Mouse (Mus musculus) cerebellum, adult (tissue): ENCODE measurements around the gene Mdga1.
A peak's percentile ranks its signal among the peaks of the same experiment; 100 is the strongest.

ENCODE experiments used
- ATAC-seq: cut with Nextera tagmentation; 2 replicates; pipeline ENCODE4 v1.9.2; 2017; ENCODE audit warnings: mild to moderate bottlenecking, moderate library complexity, mixed read lengths; ENCODE audit not compliant: insufficient number of reproducible peaks, low FRiP score, low TSS enrichment

Mdga1 gene

DNA sequence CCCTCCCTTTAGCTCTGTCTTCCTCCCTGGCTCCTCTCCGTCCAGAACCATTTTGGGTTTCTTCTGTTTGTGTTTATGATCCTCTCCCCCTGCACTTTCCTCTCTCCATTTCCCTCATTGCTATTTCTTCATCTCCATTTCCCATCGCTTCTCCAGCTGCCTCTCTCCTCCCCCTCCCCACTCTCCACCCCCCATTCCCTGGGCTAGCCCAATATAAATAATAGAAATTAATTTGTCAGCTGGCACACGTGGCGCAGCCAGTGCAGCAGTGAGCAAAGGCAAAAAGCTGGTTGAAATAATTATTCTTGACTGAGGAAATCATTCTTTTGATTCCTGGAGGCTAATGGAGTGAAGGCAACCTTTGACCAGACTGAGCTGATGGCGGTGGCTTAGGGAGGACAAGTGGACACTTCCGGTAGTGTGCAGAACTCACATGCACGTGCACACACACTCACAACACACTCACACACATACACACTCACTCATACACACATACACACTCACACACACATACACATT lies at the start of gene Mdga1:
Mdga1 (minus strand) TSS at position 51 of the 519 bp plus-strand sequence.
- ATAC-seq: no peak

DNA sequence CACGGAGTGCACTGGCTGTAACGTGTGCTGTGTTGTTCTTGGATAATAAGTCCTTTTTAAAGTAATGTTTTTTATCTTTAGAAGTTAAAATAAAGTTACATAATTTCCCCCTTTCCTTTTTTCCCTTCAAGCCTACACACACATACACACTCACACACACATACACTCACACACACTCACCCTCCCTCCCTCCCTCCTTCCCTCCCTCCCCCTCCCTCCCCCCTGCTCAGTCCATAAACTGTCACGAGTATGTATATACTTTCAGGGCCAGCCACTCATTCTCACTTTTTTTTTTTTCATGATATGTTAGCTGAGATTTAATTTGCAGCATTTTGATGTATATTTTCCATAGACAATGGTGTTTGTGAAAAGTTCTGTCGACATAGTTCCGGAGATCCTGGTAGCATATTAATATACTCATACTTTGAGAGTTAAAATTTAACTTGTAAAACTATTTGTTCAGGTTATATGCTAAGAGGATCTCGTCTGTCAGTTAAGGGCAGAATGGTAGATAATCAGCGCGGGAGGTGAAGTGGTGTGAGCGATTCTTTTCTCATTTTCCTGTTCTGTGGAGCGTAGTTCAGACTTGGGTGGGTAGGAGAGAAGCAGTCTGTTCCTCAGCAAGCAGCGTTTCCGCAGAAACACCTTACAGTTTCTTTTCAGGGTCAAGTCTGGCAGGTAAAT lies 49.2 kb upstream of the Mdga1 start:
- no peak for ATAC-seq

GRCm38 (mm10) chr17:30014660-30015059 lies 44.8 kb upstream of the Mdga1 start:
- no peak for ATAC-seq

GRCm38 (mm10) chr17:30008392-30008791 lies 38.5 kb upstream of the Mdga1 start:
- no peak for ATAC-seq

GRCm38 (mm10) chr17:30007883-30008282 lies 38.0 kb upstream of the Mdga1 start:
- no peak for ATAC-seq

GRCm38 (mm10) chr17:30006877-30007276 lies 37.0 kb upstream of the Mdga1 start:
- ATAC-seq: no peak

DNA sequence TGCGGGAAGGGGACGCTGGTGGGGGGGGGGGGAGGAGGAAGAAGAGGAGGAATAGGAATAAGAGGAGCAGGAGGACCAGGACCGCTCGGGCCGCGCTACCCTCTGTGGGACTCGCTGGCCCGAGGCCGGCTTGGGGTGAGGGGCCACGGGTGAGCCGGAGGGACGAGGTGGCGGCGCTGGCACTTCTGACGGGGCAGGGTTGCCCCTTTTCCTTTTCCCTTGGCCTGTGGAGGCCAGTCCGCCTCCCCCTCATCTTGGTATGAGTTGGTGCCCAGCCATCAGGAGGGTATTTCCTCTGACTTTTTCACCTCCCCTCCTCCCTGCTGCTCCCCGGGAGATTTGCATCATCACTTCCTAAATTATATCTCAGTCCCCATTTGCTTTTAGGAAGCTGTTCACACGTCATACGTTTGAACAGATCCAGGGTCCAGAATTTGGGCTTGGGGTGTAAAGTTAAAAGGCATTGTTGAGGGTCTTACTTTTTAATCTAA lies 35.6 kb upstream of the Mdga1 start:
- ATAC-seq: no peak

- ATAC-seq: peak; percentile 16; the same call in 1 of the 2 replicates
Observed at GRCm38 (mm10) chr17:30005103-30005443, 35.2 kb upstream of the Mdga1 start.

GRCm38 (mm10) chr17:30004203-30005102 lies 34.6 kb upstream of the Mdga1 start, which contains the start of gene Zfand3:
Gene Zfand3 (plus strand): TSS chr17:30004733.
- peak; percentile 91 for ATAC-seq

- ATAC-seq: no peak
Observed at GRCm38 (mm10) chr17:29998566-29999295, 28.8 kb upstream of the Mdga1 start.

GRCm38 (mm10) chr17:29997726-29998125 lies 27.8 kb upstream of the Mdga1 start:
- ATAC-seq: no peak

GRCm38 (mm10) chr17:29995986-29996385 lies 26.1 kb upstream of the Mdga1 start:
- ATAC-seq: no peak

DNA sequence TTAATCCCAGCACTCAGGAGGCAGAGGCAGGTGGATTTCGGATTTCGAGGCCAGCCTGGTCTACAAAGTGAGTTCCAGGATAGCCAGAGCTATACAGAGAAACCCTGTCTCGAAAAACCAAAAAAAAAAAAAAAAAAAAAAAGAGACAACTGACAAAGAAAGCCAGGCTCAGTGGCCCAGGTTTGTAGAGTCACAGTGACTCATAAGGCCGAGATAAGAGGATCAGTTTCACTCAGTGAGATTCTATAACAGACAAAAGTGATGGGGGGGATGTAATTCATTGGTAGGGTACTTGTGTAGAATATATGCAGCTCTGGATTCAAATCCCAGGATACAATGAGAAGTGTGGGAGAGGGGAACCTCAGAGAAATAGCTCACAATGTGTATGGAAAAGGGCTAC lies 24.6 kb upstream of the Mdga1 start:
- ATAC-seq: no peak

- ATAC-seq: no peak
Observed at GRCm38 (mm10) chr17:29994011-29994410, 24.1 kb upstream of the Mdga1 start.

DNA sequence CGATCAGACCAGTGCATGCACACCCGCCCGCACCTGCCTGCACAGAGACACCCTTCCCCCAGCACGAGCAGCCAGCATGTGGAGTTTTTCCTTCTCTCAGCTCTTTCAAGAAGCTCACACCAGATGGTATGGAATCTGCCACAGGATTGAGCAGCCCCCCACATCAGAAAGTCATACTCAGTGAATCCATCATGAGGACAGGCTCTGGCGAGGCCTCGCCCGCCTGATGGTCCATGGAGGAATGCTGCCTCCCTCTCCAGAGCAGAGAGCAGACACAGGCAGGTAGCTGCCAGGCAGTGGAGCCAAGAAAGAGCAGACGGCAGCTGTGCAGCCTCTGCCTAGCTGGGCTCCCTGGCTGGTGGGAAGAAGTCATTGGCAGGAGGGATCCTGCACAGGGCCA lies 23.6 kb upstream of the Mdga1 start:
- no peak for ATAC-seq

- ATAC-seq: no peak
Observed at GRCm38 (mm10) chr17:29990845-29991244, 21.0 kb upstream of the Mdga1 start.

- no peak for ATAC-seq
Observed at GRCm38 (mm10) chr17:29990136-29990535, 20.2 kb upstream of the Mdga1 start.

DNA sequence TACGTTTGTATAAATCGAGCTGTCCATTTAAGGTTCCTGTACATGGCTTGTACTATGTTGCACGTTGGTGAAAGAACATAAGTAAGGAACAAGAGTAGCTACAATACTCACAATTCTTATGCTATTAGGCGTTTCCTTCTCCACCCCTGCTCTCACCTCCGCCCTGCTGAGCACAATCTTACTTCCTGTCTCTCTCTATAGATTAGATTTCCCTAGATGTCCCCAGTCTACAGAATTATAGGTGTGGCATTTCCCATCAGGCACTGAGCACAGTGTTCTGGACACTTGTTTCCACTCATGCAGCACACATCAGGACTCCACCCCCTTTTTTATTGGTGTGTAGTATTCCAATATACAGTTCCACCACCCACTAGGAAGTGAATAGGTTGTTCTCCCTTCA lies 19.8 kb upstream of the Mdga1 start:
- no peak for ATAC-seq

DNA sequence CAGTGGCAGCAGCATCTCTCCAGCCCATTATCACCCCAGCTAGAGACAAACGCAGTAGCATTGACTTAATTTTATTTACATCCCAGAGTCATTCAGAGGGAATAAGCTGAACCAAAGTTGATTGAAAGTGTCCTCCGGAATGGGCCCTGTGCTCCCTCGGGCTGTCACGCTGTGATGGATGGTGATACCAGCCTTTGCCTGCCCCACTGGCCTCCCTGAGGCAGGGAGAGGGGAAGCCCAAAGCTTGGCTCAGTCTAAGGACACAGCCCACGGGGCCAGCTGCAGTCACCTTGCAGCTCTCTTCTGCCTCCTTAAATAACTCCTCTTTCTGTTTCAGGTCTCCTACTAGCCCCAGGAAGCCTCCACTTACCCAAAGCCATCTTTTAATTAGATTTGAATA lies 18.3 kb upstream of the Mdga1 start:
- no peak for ATAC-seq

DNA sequence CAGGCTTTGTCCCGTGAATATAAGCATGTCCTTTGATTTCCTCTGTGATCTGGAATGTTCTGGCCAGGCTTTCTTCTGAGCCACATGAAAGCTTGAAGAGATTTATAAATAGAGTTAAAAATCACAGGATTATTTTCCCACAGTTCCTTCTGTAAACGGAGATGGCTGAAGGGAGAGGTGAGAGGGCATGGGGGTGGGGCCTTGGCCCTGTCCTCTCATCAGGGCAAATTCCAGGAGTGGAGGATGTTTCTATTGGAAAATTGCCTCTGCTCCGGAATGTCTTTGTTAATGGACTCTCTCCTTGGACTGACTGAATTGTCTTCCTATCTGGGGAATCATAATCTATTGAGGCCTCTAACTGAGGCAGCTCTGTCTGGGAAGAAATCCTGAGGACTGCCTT lies 15.6 kb upstream of the Mdga1 start:
- no peak for ATAC-seq

DNA sequence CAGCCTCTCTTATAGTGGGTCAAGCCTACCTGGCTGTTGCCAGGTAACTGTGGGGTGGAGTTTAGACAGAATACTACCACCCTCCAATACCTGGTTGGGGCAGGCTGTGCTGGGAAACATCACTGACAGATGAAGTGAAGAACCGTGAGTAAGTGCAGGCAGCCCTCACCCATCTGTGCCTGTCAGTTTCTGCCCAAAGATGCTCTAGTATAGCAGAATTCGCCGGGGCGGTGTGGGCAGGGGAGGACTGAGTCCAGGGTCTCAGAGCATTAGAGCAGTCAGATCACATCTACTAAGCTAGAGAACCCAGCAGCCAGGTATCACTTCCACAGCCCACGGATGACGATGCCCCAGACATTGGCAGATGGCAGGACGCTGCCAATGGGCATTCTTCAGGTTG lies 15.0 kb upstream of the Mdga1 start:
- no peak for ATAC-seq
